Mouse (Mus musculus): ENCODE data around the gene Prrc2b. TPM values are rescaled to one million over a fixed set of nuclear protein-coding genes. Genes with fewer than 3 reads are reported as not detected.

Gene Prrc2b
- polyA plus RNA-seq, 1 experiment from 2014 or later, result 17.7 TPM

DNA sequence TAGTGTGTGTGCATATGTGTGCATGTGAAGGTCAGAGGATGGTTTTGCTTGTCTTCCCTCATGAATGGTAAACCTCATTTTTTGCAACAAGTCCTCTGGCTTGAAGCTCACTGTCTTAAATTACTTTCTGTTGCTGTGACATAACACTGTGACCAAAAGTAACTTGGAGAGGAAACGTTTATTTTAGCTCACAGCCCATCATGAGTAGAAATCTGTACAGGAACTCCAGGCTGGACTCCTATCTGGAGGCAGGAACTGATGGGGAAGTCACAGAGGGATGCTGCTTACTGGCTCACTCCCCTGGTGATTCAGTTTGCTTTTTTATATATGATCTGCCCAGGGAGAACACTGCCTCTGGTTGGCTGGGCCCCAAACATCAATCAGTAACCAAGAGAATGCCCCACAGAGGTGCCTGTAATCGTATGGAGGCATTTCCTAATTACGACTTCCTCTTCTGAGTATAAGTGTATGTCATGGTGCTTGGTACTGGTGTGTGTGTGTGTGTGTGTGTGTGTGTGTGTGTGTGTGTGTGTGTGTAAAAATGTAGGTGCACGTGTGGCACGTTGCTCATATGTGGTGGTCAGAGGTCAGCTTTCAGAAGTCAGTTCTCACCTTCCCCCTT, 38.3 kb downstream of the Prrc2b start:
- no peaks in the 10 kb centered on the region for H3K9me3 ChIP-seq (ENCODE audit: control insufficient read depth)
- H3K36me3 ChIP-seq (ENCODE audit: control insufficient read depth, insufficient read depth), result peaks cover 77% of the 10 kb centered on the region
- 56% methylated on average over 5 of the region's 5 CpGs for WGBS
- no peak overlapping the region for H3K4me2 ChIP-seq (replicated peaks; ENCODE audit: low read depth)
- peak overlapping the region; percentile 28; the same call in 1 of the 2 replicates for H3K27ac ChIP-seq (ENCODE audit: low read depth, low read length)
- H3K27me3 ChIP-seq (replicated peaks; ENCODE audit: control insufficient read depth, insufficient read depth, low read length), result no peaks in the 10 kb centered on the region
- TF ChIP-seq CTCF (IDR thresholded peaks at IDR 0.05; ENCODE audit: low read depth), result no peak
- no peak overlapping the region for H3K9ac ChIP-seq (ENCODE audit: low read depth, low read length)
- H3K4me3 ChIP-seq (ENCODE audit: low read depth, low read length), result no peak overlapping the region
- H3K4me1 ChIP-seq (replicated peaks; ENCODE audit: control insufficient read depth, insufficient read depth, low read length), result no peaks in the 10 kb centered on the region
- peak; percentile 31 for ATAC-seq

DNA sequence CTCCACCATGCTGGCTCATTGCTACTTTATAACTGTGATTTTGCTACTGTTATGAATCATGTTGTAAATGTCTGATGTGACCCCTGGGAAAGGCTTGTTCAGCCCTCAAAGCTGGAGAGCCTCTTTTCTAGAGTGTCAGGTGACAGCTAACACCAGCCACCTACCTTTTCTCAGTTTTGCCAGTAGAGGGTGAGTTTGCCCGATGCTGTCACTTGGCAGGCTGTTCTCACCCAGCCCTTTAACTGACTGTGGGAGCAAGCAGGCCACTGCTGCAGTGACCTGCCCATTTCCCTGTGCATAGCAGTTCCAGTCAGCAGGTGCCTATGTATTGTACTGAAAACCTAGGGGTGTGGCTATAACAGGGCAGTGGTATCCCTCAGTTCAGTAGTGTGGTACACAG, 39.7 kb downstream of the Prrc2b start:
- Histone ChIP-seq H3K9me3 (ENCODE audit: control insufficient read depth) (no peaks in the 10 kb centered on the region), H3K4me3 (ENCODE audit: low read depth, low read length) (no peak overlapping the region), H3K27ac (ENCODE audit: low read depth, low read length) (0 out of 2 replicates have a peak overlapping the region, but pooled peaks have one; percentile 15), H3K9ac (ENCODE audit: low read depth, low read length) (no peak overlapping the region), H3K4me1 (replicated peaks; ENCODE audit: control insufficient read depth, insufficient read depth, low read length) (no peaks in the 10 kb centered on the region), H3K27me3 (replicated peaks; ENCODE audit: control insufficient read depth, insufficient read depth, low read length) (no peaks in the 10 kb centered on the region), H3K4me2 (replicated peaks; ENCODE audit: low read depth) (no peak overlapping the region), H3K36me3 (ENCODE audit: control insufficient read depth, insufficient read depth) (peaks cover 78% of the 10 kb centered on the region)
- ATAC-seq, result no peak
- WGBS, result 57% methylated on average over 1 of the region's 1 CpGs
- peak; percentile 32 for TF ChIP-seq CTCF (IDR thresholded peaks at IDR 0.05; ENCODE audit: low read depth)

DNA sequence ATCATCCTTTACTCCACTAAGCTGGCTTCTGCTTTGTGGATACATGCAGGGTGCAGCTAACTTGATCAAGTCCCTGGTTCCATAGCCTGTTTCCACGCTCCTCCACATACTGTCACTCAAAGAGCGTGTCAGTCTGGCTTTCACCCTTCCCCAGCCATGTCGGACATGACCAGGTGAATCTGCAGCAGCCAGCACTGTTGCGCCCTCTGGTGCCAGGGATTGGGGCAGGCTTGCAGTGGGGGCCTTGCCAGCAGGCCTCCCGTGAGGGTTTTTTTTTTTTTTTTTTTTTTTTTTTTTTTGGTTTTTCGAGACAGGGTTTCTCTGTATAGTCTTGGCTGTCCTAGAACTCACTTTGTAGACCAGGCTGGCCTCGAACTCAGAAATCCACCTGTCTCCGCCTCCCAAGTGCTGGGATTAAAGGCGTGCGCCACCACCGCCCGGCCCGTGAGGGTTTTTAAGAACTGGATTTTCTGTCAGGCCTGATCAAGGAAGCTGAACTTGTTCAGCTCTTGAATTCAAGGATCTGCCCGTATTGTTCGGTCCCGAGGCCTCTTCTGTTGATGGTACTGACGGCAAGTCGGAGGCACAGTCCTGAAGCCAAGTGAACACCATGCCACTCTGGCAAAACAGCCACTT, 41.1 kb downstream of the Prrc2b start:
- Histone ChIP-seq H3K9me3 (ENCODE audit: control insufficient read depth) (no peaks in the 10 kb centered on the region), H3K4me2 (replicated peaks; ENCODE audit: low read depth) (no peak overlapping the region), H3K4me3 (ENCODE audit: low read depth, low read length) (no peak overlapping the region), H3K9ac (ENCODE audit: low read depth, low read length) (no peak overlapping the region), H3K4me1 (replicated peaks; ENCODE audit: control insufficient read depth, insufficient read depth, low read length) (no peaks in the 10 kb centered on the region), H3K27ac (ENCODE audit: low read depth, low read length) (no peak overlapping the region), H3K36me3 (ENCODE audit: control insufficient read depth, insufficient read depth) (peaks cover 79% of the 10 kb centered on the region), H3K27me3 (replicated peaks; ENCODE audit: control insufficient read depth, insufficient read depth, low read length) (no peaks in the 10 kb centered on the region)
- no peak for ATAC-seq
- TF ChIP-seq CTCF (IDR thresholded peaks at IDR 0.05; ENCODE audit: low read depth), result peak; percentile 81
- 80% methylated on average over 16 of the region's 18 CpGs for WGBS

DNA sequence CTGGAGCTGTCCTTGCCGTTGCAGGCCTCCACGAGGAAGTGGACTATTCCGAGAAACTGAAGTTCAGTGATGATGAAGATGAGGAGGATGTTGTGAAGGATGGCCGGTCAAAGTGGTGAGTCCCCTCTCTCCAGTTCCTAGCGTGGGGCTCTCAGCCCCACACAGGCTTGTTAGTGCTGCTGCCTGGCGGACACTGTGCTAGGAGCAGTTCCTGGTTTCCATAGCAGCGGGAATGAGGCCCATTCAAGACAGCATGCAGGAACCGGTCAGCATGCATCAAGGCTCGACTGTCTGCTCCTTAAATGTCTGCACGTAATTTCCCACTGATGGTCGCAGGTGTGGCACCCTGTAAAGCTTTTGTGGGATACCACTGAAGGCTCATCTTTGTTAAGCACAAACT, 48.1 kb downstream of the Prrc2b start:
- no peak for ATAC-seq
- no peaks in the 10 kb centered on the region for H3K4me1 ChIP-seq (replicated peaks; ENCODE audit: control insufficient read depth, insufficient read depth, low read length)
- H3K27me3 ChIP-seq (replicated peaks; ENCODE audit: control insufficient read depth, insufficient read depth, low read length), result no peaks in the 10 kb centered on the region
- H3K9ac ChIP-seq (ENCODE audit: low read depth, low read length), result no peak overlapping the region
- peaks cover 93% of the 10 kb centered on the region for H3K36me3 ChIP-seq (ENCODE audit: control insufficient read depth, insufficient read depth)
- 80% methylated on average over 11 of the region's 11 CpGs for WGBS
- no peaks in the 10 kb centered on the region for H3K9me3 ChIP-seq (ENCODE audit: control insufficient read depth)
- H3K27ac ChIP-seq (ENCODE audit: low read depth, low read length), result no peak overlapping the region
- TF ChIP-seq CTCF (IDR thresholded peaks at IDR 0.05; ENCODE audit: low read depth), result no peak
- H3K4me2 ChIP-seq (replicated peaks; ENCODE audit: low read depth), result no peak overlapping the region
- no peak overlapping the region for H3K4me3 ChIP-seq (ENCODE audit: low read depth, low read length)

DNA sequence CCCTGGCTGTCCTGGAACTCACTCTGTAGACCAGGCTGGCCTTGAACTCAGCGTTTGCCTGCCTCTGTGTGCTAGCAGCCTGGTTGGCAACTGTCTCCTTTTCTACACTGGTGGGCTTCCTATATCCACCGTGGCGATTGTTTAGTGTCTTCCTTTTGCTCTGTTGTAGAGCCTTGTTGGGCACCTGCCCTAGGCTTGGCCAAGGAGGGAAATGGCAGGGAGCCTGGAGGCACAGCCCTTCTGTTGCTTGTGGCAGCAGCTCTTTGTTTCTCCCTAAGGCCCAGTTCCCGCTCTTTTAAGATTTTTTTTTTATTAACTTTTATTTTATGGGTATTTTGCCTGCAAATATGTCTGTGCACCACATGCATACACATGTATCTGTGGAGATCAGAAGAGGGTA, 49.2 kb downstream of the Prrc2b start:
- no peak for ATAC-seq
- Histone ChIP-seq H3K9ac (ENCODE audit: low read depth, low read length) (no peak overlapping the region), H3K4me3 (ENCODE audit: low read depth, low read length) (no peak overlapping the region), H3K4me2 (replicated peaks; ENCODE audit: low read depth) (no peak overlapping the region), H3K36me3 (ENCODE audit: control insufficient read depth, insufficient read depth) (peaks cover 93% of the 10 kb centered on the region), H3K27ac (ENCODE audit: low read depth, low read length) (no peak overlapping the region; the same call in 1 of the 2 replicates), H3K27me3 (replicated peaks; ENCODE audit: control insufficient read depth, insufficient read depth, low read length) (no peaks in the 10 kb centered on the region), H3K4me1 (replicated peaks; ENCODE audit: control insufficient read depth, insufficient read depth, low read length) (no peaks in the 10 kb centered on the region), H3K9me3 (ENCODE audit: control insufficient read depth) (no peaks in the 10 kb centered on the region)
- TF ChIP-seq CTCF (IDR thresholded peaks at IDR 0.05; ENCODE audit: low read depth), result no peak
- WGBS, result 90% methylated on average over 4 of the region's 4 CpGs

DNA sequence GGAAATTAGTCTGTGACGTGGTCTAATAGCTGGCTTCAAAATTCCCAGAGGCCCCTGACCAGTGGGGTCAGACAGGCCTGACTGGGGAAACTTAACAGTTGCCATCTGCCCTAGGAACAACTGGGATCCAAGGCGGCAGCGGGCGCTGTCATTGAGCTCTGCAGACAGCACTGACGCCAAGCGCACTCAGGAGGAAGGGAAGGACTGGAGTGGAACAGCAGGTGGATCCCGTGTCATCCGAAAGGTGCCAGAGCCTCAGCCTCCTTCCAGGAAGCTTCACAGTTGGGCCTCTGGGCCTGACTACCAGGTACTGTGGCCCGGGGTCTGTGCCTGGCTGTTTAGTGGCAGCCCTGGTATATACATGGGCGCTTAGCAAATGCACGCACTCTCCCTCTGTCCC, 49.8 kb downstream of the Prrc2b start:
- no peak for ATAC-seq
- Histone ChIP-seq H3K36me3 (ENCODE audit: control insufficient read depth, insufficient read depth) (peaks cover 93% of the 10 kb centered on the region), H3K4me2 (replicated peaks; ENCODE audit: low read depth) (no peak overlapping the region), H3K9ac (ENCODE audit: low read depth, low read length) (no peak overlapping the region), H3K9me3 (ENCODE audit: control insufficient read depth) (no peaks in the 10 kb centered on the region), H3K27ac (ENCODE audit: low read depth, low read length) (no peak overlapping the region), H3K4me3 (ENCODE audit: low read depth, low read length) (no peak overlapping the region), H3K4me1 (replicated peaks; ENCODE audit: control insufficient read depth, insufficient read depth, low read length) (no peaks in the 10 kb centered on the region), H3K27me3 (replicated peaks; ENCODE audit: control insufficient read depth, insufficient read depth, low read length) (no peaks in the 10 kb centered on the region)
- TF ChIP-seq CTCF (IDR thresholded peaks at IDR 0.05; ENCODE audit: low read depth), result no peak
- WGBS, result 89% methylated on average over 11 of the region's 11 CpGs

All from intestine, postnatal 0 days (tissue).